Mouse (Mus musculus) liver, adult 2 months (tissue): Measurements from ENCODE around the gene Mcidas. TPM values are rescaled to one million over a fixed set of nuclear protein-coding genes. Genes with fewer than 3 reads are reported as not detected.

ENCODE experiments used
- DNase-seq: peaks from one replicate; pipeline ENCODE4 v3.0.0-alpha.2; 2011; ENCODE audit warnings: low read depth, low spot score; ENCODE audit errors: extremely low read depth
- H3K27ac ChIP-seq: fragments of 200-500 bp; replicated peaks from 2 replicates; pipeline ENCODE4 v1.5.1; 2012; ENCODE audit warnings: low read depth, mild to moderate bottlenecking, control low read depth, inconsistent platforms, low read length; ENCODE audit not compliant: insufficient read depth
- H3K27me3 ChIP-seq: fragments of 200-500 bp; 2 replicates; pipeline ENCODE4 v1.6.1; 2012; ENCODE audit warnings: mild to moderate bottlenecking, moderate library complexity, low read length, inconsistent platforms; ENCODE audit not compliant: control insufficient read depth, insufficient read depth
- H3K36me3 ChIP-seq: fragments of 200-500 bp; 2 replicates; pipeline ENCODE4 v1.6.1; 2012; ENCODE audit warnings: low read length, inconsistent platforms; ENCODE audit not compliant: control insufficient read depth, insufficient read depth
- H3K4me1 ChIP-seq: fragments of 200-500 bp; 2 replicates; pipeline ENCODE4 v1.6.1; 2011; ENCODE audit warnings: low read length; ENCODE audit not compliant: control insufficient read depth, insufficient read depth
- H3K4me3 ChIP-seq: fragments of 200-500 bp; 2 replicates; pipeline ENCODE4 v1.5.1; 2011; ENCODE audit warnings: low read depth, mild to moderate bottlenecking, control low read depth, low read length, moderate library complexity; ENCODE audit not compliant: insufficient read depth
- H3K79me2 ChIP-seq: fragments of 200-500 bp; 2 replicates; pipeline ENCODE4 v1.6.1; 2012; ENCODE audit warnings: inconsistent platforms, mild to moderate bottlenecking, low read length, moderate library complexity; ENCODE audit not compliant: control insufficient read depth, insufficient read depth
- H3K9ac ChIP-seq: fragments of 200-500 bp; 2 replicates; pipeline ENCODE4 v1.6.1; 2012; ENCODE audit warnings: low read depth, mild to moderate bottlenecking, control low read depth, inconsistent platforms, low read length
- CTCF ChIP-seq: fragments of 200-500 bp; IDR thresholded peaks from 2 replicates; pipeline ENCODE4 v1.5.1; 2011; ENCODE audit warnings: low read depth, low read length, control low read depth
- POLR2A ChIP-seq: fragments of 200-500 bp; IDR thresholded peaks from 2 replicates; pipeline ENCODE4 v1.6.1; 2011; ENCODE audit warnings: low read length, control low read depth; ENCODE audit not compliant: insufficient read depth; ENCODE audit errors: extremely low read depth
- WGBS: fragments of 180-500 bp; shearing (Covaris S2); methylation state at CpG from one replicate; pipeline ENCODE4 v1.1.7; 2018; 5-methylcytosine and 5-hydroxymethylcytosine counted together
- polyA plus RNA-seq: library from polyadenylated mRNA; depleted of rRNA; stranded (reverse); fragments of >200 nt; gene quantifications from 2 replicates; pipeline ENCODE4 v1.2.3, GENCODE M21; 2012
- total RNA-seq: library from RNA; depleted of rRNA; stranded (reverse); fragments of >200 nt; gene quantifications from 2 replicates; pipeline ENCODE4 v1.2.3, GENCODE M21; 2014

Gene Mcidas
- total and polyA plus RNA-seq, 2 experiments = not detected

DNA sequence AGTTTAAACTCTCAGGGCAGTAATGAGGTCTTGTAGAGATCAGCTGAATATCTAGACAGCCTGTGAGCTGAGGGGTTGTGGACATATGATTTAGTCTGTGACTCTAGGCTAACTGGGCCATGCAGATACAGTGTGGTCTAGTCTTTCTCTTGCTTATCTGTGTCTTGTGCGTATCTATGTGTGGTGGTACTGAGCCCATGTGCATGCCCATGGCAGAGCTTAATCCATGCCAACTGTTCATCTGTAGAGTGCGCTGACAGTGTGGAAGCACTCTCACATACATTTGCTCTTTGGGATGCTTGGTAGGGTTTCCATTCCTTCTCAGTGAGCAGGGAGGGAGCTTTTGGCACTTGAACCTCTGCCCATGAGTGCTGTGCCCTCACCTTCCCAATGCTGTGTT is 27.9 kb downstream of the Mcidas start:
- no peak for DNase-seq
- Histone ChIP-seq H3K27me3 (no peaks in the 10 kb centered on the region), H3K4me1 (peaks cover 8% of the 10 kb centered on the region), H3K36me3 (no peaks in the 10 kb centered on the region), H3K79me2 (no peaks in the 10 kb centered on the region), H3K9ac (no peak overlapping the region), H3K27ac (no peak overlapping the region), H3K4me3 (no peak overlapping the region)
- WGBS = 96% methylated on average over 2 of the region's 2 CpGs
- TF ChIP-seq POLR2A (no peak), CTCF (no peak)

DNA sequence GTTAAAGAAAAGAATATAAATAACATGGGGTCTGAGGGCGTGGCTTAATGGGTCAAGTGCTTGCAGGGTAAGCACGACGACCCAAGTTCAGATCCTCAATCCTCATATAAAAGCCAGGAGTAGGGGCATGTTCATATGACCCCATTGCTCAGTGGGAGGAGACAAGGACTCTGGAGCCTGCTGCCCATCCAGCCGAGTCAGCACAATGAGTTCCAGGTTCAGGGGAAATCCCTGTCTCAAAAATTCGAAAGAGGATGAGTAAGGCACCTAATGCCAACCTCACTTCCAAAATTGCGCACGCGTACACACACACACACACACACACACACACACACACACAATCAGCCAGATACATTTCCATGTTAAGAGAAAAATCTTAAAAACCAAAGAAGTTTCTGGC is 28.8 kb downstream of the Mcidas start:
- 73% methylated on average over 8 of the region's 8 CpGs for WGBS
- peaks cover 8% of the 10 kb centered on the region for H3K4me1 ChIP-seq
- no peak overlapping the region for H3K9ac ChIP-seq
- no peaks in the 10 kb centered on the region for H3K79me2 ChIP-seq
- no peak overlapping the region for H3K4me3 ChIP-seq
- peak; percentile 17 for DNase-seq
- TF ChIP-seq POLR2A (no peak), CTCF (no peak)
- no peak overlapping the region for H3K27ac ChIP-seq
- no peaks in the 10 kb centered on the region for H3K27me3 ChIP-seq
- H3K36me3 ChIP-seq = no peaks in the 10 kb centered on the region

DNA sequence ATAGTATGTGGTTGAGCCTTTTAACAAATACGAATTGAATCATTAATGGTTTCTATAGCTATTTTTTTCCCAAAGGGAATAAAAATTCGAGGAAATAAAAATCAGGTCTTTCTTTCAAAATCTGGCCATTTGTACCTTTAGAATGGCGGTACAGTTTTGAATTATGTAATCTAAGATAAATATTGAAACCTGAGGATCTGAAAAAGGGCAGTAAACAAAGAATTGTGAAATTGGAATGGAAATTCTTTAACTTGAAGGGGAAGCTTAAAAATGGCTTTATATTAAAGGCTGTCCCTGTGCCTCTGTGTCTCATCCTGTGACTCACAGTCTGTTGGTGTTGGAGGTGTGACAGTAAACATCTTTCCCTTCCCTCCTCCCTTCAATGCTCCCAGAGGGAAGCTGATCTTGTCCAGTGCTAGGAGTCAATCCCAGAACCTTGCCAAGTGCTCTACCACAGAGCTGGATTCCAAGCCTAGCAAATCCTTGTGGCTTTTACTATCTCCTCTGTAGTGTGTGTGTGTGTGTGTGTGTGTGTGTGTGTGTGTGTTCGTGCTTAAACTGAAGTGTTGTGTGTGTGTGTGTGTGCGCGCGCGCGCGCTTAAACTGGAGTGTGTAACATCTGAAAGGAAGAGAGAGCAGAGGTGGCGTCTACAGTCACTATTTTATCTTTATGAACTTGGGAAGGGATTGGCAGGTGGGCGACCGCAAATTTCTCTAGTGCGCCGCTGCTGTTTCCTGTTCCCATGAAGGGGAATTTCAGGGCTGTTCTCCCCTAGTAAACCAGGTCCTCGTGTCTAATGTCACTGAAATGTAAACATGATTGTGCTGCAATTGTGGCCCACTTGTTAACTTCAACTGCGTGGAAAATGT is 29.9 kb downstream of the Mcidas start:
- Histone ChIP-seq H3K36me3 (no peaks in the 10 kb centered on the region), H3K9ac (no peak overlapping the region), H3K4me1 (peaks cover 8% of the 10 kb centered on the region), H3K27ac (peak overlapping the region; percentile 36), H3K27me3 (no peaks in the 10 kb centered on the region), H3K4me3 (no peak overlapping the region), H3K79me2 (no peaks in the 10 kb centered on the region)
- DNase-seq = peak; percentile 52
- WGBS = 71% methylated on average over 17 of the region's 17 CpGs
- no peak for TF ChIP-seq POLR2A
- TF ChIP-seq CTCF = no peak

DNA sequence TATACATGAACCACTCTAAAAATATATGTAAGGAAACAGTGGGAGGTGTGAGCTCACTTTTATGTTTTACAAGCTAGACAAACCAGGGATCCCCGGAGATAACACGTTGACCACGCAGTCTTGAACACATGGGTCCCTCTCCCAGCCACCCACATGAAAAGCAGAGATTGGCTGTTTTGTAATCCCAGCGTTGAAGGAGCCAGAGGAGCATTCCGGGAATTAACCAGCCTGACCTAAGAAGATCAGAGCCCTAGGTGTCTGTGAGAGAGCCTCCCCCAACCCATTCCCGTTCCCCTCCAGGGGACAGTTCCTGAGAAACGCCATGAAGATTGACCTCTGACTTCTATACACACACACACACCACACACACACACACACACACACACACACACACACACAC is 37.7 kb downstream of the Mcidas start:
- 2% methylated on average over 7 of the region's 7 CpGs for WGBS
- no peaks in the 10 kb centered on the region for H3K36me3 ChIP-seq
- no peak for DNase-seq
- peaks cover 15% of the 10 kb centered on the region; the same call in 1 of the 2 replicates for H3K27me3 ChIP-seq
- peaks cover 3% of the 10 kb centered on the region; the same call in 1 of the 2 replicates for H3K4me1 ChIP-seq
- no peak overlapping the region for H3K27ac ChIP-seq
- no peak overlapping the region for H3K9ac ChIP-seq
- TF ChIP-seq CTCF (no peak), POLR2A (no peak)
- no peak overlapping the region for H3K4me3 ChIP-seq
- no peaks in the 10 kb centered on the region for H3K79me2 ChIP-seq

DNA sequence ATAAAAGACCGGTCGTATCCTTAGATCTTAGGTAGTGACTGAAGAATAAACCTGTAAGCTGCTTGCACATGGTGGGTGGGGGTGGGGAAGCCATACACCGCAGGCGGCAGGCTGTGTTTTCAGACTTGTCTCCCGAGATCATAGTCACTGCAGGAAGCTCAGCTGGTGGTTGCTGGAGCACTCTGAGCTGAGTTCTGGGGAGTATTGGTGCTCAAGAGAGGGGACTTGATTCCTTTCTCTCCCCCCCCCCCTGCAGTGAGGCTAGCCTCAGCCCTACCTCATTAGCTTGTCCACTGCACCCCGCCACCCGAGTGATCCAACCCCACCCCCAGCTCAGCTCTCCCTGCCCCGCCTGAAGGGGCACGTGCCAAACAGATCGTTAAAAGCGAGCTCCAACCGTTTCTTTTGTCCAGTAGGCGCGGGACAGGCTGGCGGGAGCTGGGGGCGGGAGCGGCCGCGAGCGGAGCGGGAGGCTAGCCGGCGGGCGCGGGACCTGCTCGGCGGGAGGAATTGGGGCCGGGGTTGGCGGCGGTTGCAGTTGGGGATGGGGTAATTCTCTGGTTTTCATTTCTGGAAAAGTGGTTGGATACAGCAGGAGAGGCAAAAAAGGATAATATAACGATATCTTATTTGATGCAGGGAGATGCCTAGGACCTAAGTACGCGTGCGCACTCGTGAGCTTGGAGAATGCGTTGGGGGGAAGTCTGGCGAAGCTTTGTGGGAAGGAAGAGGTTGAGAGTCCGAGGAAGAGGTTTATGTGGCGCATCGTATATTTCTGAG is 38.3 kb downstream of the Mcidas start:
- H3K27me3 ChIP-seq = peaks cover 15% of the 10 kb centered on the region; the same call in 1 of the 2 replicates
- peak overlapping the region; percentile 40; the same call in 1 of the 2 replicates for H3K4me3 ChIP-seq
- H3K4me1 ChIP-seq = peaks cover 3% of the 10 kb centered on the region; the same call in 1 of the 2 replicates
- WGBS = 2% methylated on average over 40 of the region's 40 CpGs
- TF ChIP-seq CTCF (no peak), POLR2A (no peak)
- DNase-seq = no peak
- no peak overlapping the region for H3K9ac ChIP-seq
- H3K27ac ChIP-seq = no peak overlapping the region
- no peaks in the 10 kb centered on the region for H3K79me2 ChIP-seq
- no peaks in the 10 kb centered on the region for H3K36me3 ChIP-seq
